Mouse (Mus musculus): ENCODE data around the gene Ksr2. TPM values are rescaled to one million over a fixed set of nuclear protein-coding genes. Genes with fewer than 3 reads are reported as not detected.

The Ksr2 gene
- total RNA-seq, 2 experiments from 2014 or later: 0.04 to 0.08 TPM

DNA sequence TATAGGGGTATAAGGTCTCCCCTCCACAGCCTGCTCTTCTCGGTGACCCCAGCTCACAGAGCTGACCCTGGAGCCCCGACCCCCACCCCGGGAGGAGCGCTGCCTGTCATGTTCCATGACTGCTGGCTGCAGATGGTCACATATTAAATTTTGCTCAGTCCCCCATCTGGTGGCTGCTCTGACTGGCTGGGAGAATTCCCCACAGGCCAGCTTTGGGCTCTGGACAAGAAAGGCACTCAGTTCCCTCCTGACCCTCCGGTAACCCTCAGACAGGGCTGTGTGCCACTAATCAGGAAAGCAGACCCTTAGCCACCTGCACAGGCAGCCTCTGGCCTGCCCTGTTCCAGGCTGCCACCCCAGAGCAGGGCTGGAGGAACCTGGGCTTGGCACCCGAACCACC is 405.0 kb downstream of the Ksr2 start:
- intact Hi-C loops (cut with DNase I; ENCODE audit: low total_unique reads): no loop called here
- no peak for DNase-seq

DNA sequence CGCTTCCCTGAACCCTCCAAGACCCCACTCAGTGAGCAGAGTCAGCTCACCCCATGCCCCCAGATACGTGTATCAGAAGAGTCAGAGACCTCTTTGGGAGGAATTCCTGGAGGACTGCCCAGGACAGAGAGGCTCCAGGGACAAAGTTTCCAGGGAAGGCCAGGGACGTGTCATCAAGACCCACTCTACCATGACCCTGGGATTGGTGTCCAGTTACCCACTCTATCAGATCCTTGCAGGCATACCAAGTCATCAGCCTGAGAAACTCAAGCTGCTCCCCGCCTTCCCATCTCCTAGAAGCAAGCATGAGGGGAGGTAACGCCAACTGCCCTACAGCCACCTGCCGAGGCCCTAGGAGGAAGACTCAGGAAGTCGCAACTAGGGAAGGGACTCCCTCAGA is 406.6 kb downstream of the Ksr2 start:
- DNase-seq: no peak
- intact Hi-C loops (cut with DNase I; ENCODE audit: low total_unique reads): no loop called here

DNA sequence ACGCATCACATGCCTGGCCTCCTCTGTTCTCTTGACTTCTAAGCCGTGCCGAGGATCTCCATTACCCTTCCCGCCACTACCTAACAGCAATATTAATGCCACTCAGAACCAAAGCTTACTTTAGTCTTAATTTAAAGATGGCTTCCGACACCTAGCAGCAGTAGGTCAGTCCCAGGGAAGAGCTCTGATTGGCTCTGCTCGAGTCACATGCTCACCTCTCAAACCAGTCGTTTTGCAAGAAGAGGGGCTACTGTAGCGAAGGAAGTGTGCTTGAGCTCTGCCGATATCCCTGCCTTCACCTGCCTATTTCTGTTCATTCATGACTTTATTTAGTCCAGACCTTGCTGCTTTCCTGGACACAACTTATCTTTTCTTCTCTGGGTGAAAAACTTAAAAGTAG is 410.0 kb downstream of the Ksr2 start:
- intact Hi-C loops (cut with DNase I; ENCODE audit: low total_unique reads): no loop called here
- no peak for DNase-seq

DNA sequence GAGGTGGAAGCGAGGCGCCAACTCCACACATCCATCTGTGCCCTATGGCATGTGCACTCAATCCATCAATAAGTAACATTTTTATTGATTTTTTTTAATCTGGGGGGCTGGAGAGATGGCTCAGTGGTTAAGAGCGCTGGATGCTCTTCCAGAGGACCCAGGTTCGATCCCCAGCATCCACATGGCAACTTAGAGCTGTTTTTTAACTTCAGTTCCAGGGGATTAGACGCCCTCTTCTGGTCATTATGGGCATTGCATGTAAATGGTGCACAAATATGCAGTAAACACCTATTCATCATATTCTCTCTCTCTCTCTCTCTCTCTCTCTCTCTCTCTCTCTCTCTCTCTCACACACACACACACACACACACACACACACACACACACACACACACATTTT is 410.7 kb downstream of the Ksr2 start:
- DNase-seq: no peak
- intact Hi-C loops (cut with DNase I; ENCODE audit: low total_unique reads): no loop called here

Other genes starting within 250 kb of the Ksr2 start
- gene Pebp1, start 126.4 kb upstream of the Ksr2 start, total RNA-seq (2021): 100 to 1,000 TPM; 293 to 295 TPM
- 1 to 10 TPM; 6.0 to 8.8 TPM for gene Vsig10, start 94.9 kb upstream of the Ksr2 start, total RNA-seq (2021)
- gene Wsb2, start 56.7 kb upstream of the Ksr2 start, total RNA-seq (2021): 10 to 100 TPM; 70.6 to 76.4 TPM
- 1 to 10 TPM; 2.8 to 4.3 TPM for gene Rfc5, start 25.0 kb upstream of the Ksr2 start, total RNA-seq (2021)

All from gastrocnemius, postnatal 14 days (tissue).